Mouse (Mus musculus) naive thymus-derived CD4-positive, alpha-beta T cell, adult 2 months (primary cell): ENCODE results near the gene Gm20388.

Experiments used
- DNase-seq: peaks from one replicate; pipeline ENCODE4 v3.0.0-alpha.2; 2011; ENCODE audit warnings: low read depth

Gm20388 gene

DNA sequence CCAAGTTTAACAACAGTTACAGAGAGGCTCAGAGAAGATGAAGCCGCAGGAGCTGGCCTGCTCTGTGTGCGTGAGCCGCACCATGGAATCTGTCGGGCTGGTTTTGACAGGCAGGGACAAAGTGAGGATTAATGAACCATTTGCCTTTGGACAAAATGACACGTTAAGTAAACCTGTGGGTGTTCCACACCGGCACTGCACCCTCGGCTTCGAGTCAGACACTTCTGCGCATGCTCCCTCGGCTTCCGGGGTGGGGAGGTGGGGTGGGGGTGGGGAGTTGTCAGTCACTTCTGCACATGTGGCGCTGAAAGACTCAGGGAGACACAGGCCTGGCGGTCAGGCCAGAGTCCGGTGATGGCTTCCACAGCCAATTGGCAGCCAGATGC lies 1352.7 kb downstream of the Gm20388 start:
- DNase-seq, result no peak

DNA sequence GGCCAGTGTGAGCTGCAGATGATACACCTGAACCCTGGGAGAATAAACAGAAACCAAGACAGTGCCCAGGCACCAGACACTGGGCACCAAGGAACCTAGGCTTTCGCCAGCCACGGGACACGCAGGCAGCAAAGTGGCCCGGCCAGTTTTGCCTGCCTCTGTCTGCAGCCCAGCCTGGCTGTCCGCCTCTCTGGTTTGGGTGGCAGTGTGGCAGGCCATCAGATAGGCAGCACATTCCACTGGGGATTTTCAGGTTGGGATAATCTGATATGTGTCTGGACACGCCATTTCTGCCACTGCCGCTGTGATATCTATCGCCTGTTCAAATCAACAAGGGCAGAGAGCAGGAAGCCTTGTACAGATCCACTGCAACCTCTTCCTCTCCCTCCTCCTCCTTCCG lies 1353.6 kb downstream of the Gm20388 start:
- no peak for DNase-seq

DNA sequence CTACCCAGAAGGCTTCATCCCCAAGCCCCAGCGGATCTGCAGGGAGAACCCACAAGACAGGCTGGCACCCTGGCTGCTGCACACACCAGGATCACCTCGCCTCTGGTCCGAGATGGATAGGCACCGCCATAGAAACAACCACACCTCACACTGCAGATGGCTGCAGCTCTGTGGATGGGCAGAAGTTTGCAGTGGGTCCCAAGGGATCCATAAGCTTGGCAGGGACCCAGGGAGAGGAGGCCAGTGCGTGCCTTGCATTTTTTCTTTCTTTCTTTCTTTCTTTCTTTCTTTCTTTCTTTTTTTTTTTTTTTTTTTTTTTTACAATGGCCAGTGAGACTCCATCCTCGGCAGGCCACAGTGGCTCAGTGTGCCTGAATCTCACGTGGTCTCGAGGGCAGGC lies 1360.9 kb downstream of the Gm20388 start:
- DNase-seq, result no peak

DNA sequence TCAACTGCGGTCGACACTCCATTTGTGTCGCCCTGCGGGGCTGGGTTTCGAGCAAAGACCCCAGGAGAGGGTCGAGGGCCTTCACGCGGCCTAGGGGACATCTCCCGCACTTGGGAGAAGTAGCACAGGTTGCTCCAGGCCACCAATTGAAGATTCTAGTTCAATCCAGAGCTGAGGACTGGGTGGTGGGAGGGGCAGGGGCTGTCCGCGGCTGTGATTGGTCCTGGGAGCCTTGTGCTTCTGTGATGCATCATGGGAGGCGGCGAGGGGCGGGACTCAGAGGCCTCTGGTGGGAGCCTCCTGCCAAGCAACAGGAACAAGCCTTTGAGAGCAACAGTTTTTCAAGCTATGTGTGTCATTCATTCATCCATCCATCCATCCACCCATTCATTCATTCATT lies 1362.6 kb downstream of the Gm20388 start:
- no peak for DNase-seq

DNA sequence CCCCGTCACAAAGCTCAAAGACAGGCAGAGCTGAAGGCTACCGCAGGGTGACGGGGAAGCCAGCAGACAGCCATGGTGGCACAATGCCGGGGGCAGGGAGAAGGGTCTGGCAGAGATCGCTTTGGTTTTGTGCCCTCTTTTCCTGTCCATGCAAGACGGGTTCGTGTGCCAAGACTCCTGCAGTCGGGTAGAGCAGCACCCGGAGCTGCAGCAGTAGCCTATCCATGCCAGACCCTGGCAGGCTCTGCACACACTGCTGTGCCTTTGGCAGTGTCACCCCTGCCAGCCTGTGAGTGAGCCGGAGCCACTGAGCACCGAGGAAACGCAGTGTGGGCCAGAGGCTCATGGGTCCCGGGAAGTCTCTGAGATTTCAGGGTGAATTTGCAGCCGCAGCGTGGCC lies 1363.0 kb downstream of the Gm20388 start:
- no peak for DNase-seq

DNA sequence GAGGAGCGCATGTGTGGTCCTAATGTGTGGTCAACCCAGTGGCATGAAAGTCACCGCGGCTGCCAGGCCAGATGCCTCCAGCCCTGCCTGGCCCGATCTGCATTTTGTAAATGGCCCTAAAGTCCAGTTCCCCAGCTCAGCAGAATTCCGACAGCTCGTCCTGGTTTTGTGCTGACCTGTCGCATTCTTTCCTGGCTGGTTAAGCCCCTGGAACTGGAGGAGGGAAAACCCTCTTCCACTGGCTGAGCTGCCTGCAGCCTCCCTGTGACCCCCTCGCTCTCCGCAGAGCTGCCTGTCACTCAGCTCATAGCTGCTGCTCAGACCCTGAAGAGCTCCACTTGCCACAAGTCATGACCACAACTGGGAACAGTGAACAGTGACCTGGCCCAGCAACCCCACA lies 1369.8 kb downstream of the Gm20388 start:
- no peak for DNase-seq

DNA sequence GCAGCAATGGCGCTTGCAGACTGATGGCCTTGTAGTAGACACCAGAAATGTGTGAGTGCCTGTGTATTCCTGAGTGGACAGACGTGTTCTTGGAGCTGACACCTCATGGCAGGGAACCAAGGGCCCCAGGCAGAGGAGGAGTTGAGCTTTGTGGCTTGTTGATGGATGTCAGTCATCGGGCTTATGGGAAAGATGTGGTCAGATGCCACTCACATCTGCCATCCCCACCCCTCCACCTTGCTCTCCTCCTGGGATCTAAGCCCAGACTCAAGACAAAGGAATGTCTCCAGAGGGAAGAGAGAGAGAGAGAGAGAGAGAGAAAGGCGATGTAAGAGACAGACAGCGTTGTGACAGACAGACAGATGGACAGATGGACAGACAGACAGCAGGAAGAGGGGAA lies 1378.7 kb downstream of the Gm20388 start:
- DNase-seq, result no peak

DNA sequence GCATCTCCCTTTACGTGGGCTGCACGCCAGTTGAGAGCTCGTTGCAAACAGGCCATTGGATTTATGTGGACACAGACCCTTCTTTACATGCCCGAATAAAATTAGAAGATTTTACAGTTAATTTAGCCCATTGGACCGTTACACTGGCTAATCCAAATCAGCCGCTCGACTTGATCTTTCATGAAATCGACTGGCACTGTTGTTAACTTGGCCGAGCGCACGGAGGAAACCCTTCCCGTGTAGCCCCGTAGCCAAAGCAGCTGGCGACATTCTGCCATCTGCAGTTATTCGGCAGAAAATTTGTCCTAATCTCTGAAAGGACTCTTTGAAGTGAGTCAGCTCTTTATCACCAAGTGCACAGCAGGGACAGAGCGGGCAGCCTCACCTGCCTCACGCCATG lies 1379.9 kb downstream of the Gm20388 start:
- DNase-seq, result no peak

DNA sequence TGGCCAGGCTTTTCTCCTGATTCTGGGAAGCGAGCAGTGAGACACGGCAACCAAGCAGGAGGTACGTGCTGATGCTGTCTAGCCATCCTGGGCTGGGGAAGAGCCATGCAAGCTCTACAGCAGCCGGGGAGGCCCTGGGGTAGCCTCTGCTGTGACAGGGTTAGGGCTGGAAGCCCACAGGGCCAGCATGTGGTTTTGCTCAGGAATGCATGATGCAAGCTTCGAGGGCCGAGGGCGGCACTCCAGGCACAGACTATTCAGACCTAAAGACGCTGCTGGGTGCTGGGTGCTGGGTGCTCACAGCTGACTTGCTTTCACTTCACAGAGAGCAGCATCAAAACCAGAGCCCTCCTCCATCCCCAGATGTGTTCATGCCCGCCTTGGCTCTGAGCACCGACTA lies 1382.8 kb downstream of the Gm20388 start:
- no peak for DNase-seq

DNA sequence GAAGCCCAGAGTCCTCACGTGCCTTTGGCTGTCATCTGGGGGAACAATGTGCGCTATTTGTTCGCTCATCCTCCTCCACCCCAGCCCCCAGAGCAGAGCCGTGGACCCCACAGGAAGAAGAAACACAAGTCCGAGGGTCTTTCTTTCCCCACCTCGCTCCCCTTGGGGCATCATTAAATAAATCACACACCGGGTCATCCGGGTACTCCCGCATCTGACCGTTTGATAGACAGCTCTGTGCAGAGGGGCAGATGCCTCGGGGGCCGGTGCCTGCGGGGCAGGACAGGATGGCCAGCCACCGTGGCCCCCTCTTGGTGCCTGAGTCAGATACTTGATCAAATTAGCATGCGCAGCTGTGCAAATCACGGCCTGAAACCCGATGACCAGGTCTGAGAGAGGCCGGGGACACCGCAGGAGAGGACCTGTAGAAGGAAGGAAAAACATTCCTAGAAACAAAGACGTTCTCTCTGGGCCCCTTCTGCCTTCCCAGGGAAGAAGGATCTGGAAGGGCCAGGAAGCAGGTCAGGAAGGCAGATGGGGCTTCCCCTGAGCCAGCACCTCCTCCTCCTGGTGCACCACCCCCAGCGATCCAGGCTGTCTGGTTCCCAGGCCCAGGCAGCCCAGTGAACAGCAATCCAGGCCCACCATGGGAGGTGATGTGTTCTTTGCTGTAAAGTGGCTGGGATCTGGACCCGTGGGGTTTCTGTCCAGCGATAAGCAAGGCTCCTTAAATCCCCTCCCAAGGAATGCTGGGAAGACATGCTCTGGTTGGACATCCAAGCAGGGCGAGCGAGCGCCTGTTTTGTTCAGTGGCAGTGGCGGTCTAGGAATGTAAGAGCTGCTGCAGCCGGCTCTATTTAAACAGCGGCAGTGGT lies 1383.8 kb downstream of the Gm20388 start:
- DNase-seq, result no peak

DNA sequence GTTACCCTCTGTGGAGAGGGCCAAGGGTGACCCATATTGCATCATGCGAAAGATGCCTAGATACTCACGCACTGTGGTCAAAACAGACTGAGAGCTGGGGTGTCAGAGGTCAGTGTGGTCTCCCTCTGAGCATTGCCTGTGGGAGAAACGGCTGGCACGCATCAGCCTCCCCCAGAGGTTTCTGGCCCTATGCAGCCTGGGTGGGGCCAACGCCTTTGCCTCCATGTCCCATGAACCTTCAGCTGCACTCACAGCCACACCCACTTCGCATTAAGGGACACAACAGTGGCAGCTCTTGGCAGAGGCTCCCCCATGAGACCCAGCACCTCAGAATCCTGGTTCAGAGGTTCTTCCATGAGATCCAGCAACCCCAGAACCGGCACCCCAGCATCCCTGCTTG lies 1385.4 kb downstream of the Gm20388 start:
- no peak for DNase-seq

DNA sequence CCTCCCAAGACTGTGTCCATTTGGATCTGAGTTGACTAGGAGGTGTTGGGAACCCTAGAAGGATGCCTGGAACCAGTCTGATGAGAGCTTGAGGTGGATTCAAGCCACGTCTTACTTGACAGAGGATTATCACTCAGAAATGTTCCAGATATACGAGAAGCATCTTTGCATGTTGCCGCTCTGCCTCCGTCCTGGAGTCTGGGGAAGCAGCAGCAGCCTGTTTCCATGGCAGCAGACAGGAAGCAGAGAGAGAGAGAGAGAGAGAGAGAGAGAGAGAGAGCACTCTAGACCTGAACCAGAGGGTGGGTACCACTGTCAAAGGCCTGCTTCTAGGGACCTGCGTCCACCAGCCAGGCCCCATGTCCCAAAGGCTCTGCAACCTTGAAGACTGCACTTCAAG lies 1386.0 kb downstream of the Gm20388 start:
- no peak for DNase-seq

DNA sequence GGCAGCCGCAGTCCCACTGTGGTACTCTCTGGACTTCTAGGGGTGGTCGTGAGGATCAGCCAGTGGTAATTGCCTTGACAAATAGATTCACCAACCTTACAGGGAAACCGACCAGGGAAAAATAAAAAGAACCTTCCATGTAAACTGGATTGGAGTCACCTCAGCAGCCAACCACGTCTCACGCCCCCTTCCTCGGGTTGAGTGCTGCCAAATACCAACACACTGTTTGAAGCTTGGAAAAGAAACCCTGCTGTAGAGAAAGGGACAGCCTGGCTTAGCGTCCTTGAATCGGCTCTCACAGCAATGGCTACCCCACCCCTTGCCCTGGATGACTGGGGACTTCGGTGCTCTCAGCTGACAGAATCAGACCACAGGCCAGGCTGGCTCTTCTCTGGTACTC lies 1386.7 kb downstream of the Gm20388 start:
- no peak for DNase-seq

DNA sequence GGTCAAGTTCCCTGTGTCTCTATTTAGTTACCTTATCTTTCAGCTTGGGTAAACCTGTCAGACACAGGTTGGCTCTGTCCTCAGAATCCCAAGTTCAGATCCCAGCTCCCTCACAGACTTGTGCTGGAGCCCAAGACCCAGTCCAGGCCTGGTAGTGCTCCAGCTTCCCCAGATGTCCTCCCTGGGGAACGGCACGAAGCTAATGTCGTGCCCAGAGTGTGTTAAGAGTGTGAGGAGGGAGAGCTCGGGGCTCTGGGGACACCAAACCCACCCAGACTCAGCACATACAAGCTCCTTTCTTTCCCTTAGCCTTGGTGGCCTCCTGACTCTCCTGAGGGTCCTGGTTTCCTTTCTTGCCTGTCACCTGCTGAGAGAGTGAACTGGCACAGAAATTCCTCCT lies 1389.4 kb downstream of the Gm20388 start:
- no peak for DNase-seq

DNA sequence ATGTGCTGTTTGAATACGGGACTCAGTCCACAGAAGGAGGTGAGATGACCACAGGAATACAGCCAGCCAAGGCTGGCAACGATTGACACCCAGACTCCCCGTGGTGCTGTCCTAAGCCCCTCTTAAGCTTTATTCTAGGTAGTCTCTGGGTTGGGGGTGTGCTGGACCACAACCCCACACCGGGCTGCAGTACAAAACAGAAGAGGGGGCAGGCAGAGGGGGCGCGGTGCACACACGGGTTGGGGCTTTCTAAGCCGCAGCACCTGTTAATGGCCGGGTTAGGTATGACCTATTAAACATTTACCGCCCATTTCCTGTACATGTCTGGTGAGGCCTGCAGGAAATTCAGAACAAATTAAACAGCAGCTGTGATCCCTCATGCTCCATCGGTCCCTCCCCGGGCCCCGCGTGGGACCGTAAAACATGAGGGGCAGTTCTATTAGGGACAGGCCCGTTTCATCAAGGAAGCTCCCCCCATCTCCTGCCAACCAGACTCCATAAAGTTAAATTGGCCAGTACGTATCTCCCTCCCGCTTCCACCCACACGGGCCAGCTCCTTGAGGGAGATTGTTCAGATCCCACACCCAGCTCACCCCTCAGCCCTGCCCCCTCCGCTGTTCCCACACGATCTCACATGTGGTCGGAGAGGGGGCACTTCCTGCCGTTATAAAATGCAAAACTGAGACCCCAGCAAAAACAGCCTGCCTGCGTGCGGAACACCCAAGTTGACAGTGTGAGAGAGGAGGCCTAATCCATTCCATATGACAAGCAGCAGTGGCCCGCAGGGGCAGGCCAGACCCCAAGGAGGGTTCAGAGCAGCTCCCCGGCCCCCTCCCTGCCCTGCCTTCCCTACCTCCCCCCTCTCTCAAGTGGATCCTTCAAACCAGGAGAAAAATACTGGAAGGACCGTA lies 1390.1 kb downstream of the Gm20388 start:
- peak; percentile 13 for DNase-seq

DNA sequence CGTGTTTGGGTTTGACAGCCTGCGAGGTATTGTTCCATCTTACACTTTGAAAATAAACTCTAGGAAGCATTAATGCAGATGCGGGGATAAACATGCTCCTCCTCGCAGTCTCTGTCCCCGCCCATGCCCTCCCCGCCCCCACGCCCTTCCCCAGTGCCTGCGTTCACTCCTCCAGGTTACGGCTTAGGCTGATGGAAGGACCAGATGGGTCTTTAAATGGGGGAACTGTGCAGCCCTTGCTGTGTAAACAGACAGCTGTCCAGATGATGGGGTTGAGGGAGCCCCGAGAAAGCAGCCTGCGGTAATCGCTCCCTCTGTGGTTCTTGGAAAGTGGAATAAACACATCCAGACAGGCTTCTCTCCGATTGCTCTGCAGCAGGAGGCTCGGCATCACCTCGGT lies 1390.8 kb downstream of the Gm20388 start:
- DNase-seq, result peak; percentile 17

DNA sequence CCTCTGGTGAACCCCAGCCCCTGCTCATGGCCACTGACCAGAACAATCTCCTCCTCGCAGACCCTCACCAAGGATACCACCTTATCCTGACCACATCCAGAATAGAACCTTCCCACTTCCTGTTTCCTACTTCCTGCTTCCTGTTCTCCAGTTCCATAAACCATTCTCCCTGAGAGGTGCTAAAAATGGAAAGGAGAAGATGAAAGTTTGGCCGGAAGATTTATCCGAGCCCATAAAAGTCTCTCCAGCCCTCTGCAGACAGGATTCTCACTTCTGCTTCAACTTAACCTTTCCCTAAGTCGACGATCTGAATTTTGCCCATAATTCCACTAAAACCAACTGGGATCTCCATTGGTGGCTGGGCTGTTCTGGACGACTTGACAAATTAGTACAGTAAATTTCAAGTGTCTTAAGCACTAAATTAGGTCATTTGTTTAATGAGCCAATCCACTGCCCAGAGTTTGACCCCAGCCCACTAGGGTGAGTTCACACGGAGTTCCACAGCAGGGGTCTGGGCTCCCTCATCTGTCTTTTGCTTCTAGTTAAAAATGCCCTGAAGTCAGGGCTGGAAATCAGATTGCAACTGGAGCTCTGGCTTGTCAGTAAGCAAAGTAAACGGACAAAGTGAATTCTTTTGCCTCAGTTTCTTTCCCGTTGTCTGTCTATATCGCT lies 1391.5 kb downstream of the Gm20388 start:
- DNase-seq, result no peak

DNA sequence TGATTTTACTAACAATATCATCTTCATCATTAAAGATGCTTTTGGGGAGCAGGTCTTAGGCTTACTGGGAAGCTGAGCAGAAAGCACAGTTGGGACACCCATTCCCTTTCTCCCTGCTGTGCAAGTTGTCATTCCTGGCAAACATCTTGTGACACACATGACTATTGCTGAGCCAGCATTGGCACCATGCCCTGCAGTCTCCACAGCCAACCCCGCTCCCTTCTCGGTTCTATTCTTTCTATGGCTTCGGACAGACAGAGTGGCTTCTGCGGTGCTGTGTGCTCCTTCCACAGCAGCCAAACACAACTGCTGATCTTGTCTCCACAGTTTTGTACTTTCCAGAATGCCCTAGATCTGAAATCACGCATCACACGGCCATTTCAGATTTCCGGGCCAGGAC lies 1397.1 kb downstream of the Gm20388 start:
- DNase-seq, result no peak

DNA sequence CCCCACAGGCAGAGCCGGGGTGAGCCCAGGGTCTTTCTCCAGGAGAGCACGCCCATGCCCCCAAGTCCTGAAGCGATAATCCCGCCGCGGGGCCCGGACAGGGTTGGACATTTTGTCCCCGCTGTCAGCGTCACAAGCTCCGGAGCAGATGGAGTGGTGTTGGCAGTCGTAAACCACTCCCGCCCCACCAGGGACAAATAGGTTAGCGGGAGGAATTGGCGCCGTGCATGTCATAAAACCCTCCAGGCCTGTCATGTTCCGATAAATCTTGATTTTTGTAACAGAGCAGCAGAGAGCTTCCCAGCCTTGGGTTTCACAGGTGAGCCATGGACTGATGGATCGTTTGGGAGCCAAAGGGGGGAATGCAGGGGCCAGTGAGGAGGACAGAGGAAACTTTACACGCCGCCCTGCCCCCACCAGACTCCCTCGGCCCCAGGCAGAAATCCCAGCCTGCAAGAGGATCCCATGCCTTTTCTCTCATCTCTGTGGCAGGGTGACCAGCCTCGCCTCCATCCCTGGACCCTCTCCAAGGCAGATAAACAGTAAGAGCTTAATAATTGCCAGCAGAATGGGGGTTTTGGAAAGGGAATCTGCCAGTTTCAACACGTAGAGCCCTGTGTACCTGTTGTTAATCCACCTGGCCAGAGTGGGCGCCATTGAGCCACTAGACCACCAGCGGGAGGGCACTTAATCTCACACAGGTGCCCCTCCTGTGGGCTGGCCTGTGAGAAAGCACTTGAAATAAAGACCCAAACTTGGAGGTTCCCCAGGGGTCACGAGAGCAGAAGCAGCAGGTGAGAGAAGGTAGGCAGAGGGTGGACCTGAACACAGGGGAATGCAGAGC lies 1400.6 kb downstream of the Gm20388 start:
- no peak for DNase-seq

DNA sequence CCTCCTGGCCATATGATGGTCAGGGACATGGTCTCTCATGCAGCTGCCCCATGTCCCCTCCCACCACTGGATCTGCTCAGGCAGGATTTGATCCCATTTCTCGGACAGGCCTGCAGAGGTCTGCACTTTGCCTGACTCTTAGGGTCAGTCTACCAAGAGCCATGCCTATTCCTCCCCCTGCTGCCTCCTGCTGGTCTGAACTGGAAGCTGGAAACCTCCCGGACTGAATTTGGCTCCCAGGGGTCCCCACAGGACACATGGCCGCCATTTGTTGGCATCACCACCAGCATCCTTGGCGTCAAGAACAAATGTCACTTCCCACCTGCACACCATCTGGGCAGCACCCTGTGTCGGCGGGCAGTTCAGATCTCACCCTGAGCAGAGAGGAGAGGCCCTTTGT lies 1402.8 kb downstream of the Gm20388 start:
- DNase-seq, result no peak

DNA sequence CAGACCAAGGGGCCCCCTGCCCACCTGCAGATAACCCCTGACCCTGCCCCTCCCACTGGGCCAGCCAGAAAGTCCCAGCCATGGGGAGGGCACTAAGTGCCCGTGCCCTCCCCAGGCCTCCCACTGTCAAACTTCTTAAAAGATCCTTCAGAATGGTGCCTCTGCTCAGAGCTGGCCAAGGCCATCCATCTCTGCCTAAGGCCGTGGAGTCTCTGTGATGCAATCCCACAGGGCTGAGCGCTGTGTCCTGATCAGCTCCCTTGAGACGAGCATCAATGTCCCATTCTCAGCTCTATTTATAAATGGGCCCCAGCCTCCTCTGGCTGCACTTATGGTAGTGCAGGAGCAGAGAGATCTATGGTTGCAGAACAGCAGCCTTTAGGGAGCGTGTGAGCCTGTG lies 1403.4 kb downstream of the Gm20388 start:
- DNase-seq, result no peak

DNA sequence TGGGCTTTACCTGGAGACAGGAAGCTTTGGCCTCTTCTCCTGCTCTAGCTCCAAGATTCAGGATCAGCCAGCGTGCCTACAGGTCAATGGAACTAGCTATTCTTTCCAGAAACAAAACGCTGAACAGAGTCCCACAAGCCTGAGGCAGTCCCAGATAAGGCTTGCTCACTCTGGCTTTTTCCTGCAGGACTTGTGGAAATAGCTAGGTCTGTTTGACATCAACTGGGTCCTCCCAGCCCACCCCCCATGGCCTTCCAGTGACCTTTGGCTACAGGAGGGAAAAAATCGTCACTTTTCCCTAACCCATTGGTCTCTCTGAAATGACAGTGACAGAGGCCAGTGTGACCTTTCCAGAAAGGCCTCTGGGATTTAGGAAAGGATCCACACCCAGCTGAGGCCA lies 1404.9 kb downstream of the Gm20388 start:
- no peak for DNase-seq
